Mouse (Mus musculus) heart, embryonic 14.5 days (tissue): Measurements from ENCODE around the gene Srebf1. TPM values are rescaled to one million over a fixed set of nuclear protein-coding genes. Genes with fewer than 3 reads are reported as not detected.

Source experiments
- ATAC-seq: fragments of 200-750 bp; cut with Nextera tagmentation; 2 replicates; pipeline ENCODE4 v1.8.0; 2017; ENCODE audit warnings: low read depth, moderate TSS enrichment; ENCODE audit not compliant: insufficient number of reproducible peaks, insufficient read depth, low FRiP score
- H3K27ac ChIP-seq, 2 experiments: fragments of 200-500 bp in 1 of 2; fragments of 300-500 bp in 1 of 2; sonication (generic) in 1 of 2; replicated peaks in 1 of 2; 2 replicates each; pipeline ENCODE4 v1.5.1; 2012 to 2014; ENCODE audit warnings: low read depth in 2 of 2, low read length in 2 of 2, control low read depth in 1 of 2, mild to moderate bottlenecking in 1 of 2, mixed read lengths in 1 of 2; ENCODE audit not compliant: control insufficient read depth in 1 of 2, insufficient read depth in 1 of 2
- H3K27me3 ChIP-seq: fragments of 300-500 bp; sonication (generic); 2 replicates; pipeline ENCODE4 v1.6.1; 2014; ENCODE audit warnings: mild to moderate bottlenecking, low read length, control low read depth; ENCODE audit not compliant: control insufficient read depth, insufficient read depth
- H3K36me3 ChIP-seq: fragments of 300-500 bp; sonication (generic); 2 replicates; pipeline ENCODE4 v1.6.1; 2014; ENCODE audit warnings: mild to moderate bottlenecking, control low read depth, low read length, mixed read lengths; ENCODE audit not compliant: control insufficient read depth, insufficient read depth
- H3K4me1 ChIP-seq, 2 experiments: fragments of 200-500 bp in 1 of 2; fragments of 300-500 bp in 1 of 2; sonication (generic) in 1 of 2; 2 replicates each; pipeline ENCODE4 v1.6.1; 2012 to 2014; ENCODE audit warnings: low read length in 2 of 2, control low read depth in 1 of 2, mixed read lengths in 1 of 2; ENCODE audit not compliant: control insufficient read depth in 2 of 2, insufficient read depth in 2 of 2
- H3K4me2 ChIP-seq: fragments of 300-500 bp; sonication (generic); 2 replicates; pipeline ENCODE4 v1.6.1; 2014; ENCODE audit warnings: mild to moderate bottlenecking, low read length
- H3K4me3 ChIP-seq, 2 experiments: fragments of 200-500 bp in 1 of 2; fragments of 300-500 bp in 1 of 2; sonication (generic) in 1 of 2; 2 replicates each; pipeline ENCODE4 v1.5.1; 2012 to 2014; ENCODE audit warnings: low read length in 2 of 2, mild to moderate bottlenecking in 2 of 2, control low read depth in 1 of 2, low read depth in 1 of 2, moderate library complexity in 1 of 2; ENCODE audit not compliant: control insufficient read depth in 1 of 2, insufficient read depth in 1 of 2
- H3K9ac ChIP-seq: fragments of 300-500 bp; sonication (generic); 2 replicates; pipeline ENCODE4 v1.6.1; 2014; ENCODE audit warnings: mild to moderate bottlenecking, low read length
- H3K9me3 ChIP-seq: fragments of 300-500 bp; sonication (generic); 2 replicates; pipeline ENCODE4 v1.6.1; 2016; ENCODE audit warnings: low read length, control low read depth; ENCODE audit not compliant: control insufficient read depth
- WGBS: fragments of 180-500 bp; shearing (Covaris S2); extraction: QIAGEN DNeasy Blood & Tissue Kit; methylation state at CpG from one replicate; pipeline ENCODE4 v1.1.7; 2014; 5-methylcytosine and 5-hydroxymethylcytosine counted together
- polyA plus RNA-seq: library from polyadenylated mRNA; unstranded; fragments of >200 nt; fragmentation: Nextera tagmentation; extraction: Ambion mirVana; gene quantifications from 2 replicates; pipeline ENCODE4 v1.2.1, GENCODE M21; 2014

Gene Srebf1
- polyA plus RNA-seq, result 37.9 and 45.3 TPM in 2 replicates

- Histone ChIP-seq H3K36me3 (peaks cover 16% of the 10 kb centered on the region), H3K4me1 (peaks cover 19 to 38% of the 10 kb centered on the region in 2 experiments), H3K9ac (peak within 1 kb of the TSS; percentile 66), H3K4me3 (peak within 1 kb of the TSS; percentile 42 to 44), H3K27ac (peak within 1 kb of the TSS; percentile 70 to 92), H3K27me3 (no peaks in the 10 kb centered on the region), H3K9me3 (no peaks in the 10 kb centered on the region), H3K4me2 (peak within 1 kb of the TSS; percentile 81)
- WGBS, result 4% methylated on average over 46 of the region's 46 CpGs
- peak; percentile 75 for ATAC-seq
These were observed at the start of gene Srebf1 for GRCm38 (mm10) chr11:60222469-60223236. Gene Srebf1, minus strand, starts transcription at chr11:60222581.

GRCm38 (mm10) chr11:60268563-60268962 lies 46.2 kb upstream of the Srebf1 start:
- H3K9me3 ChIP-seq, result no peaks in the 10 kb centered on the region
- no peak overlapping the region for H3K4me2 ChIP-seq
- no peak overlapping the region for H3K9ac ChIP-seq
- no peak for ATAC-seq
- H3K27ac ChIP-seq, result peak overlapping the region in 1 of 2 experiments; percentile 25; a peak in 2 of 4 replicates
- WGBS, result 67% methylated on average over 3 of the region's 3 CpGs
- H3K4me3 ChIP-seq, result no peak overlapping the region
- no peaks in the 10 kb centered on the region for H3K27me3 ChIP-seq
- peaks cover under 1 to 3% of the 10 kb centered on the region in 2 experiments; a peak in 1 of 4 replicates for H3K4me1 ChIP-seq
- H3K36me3 ChIP-seq, result peaks cover 41% of the 10 kb centered on the region

- 77% methylated on average over 4 of the region's 4 CpGs for WGBS
- Histone ChIP-seq H3K9ac (no peak overlapping the region), H3K4me1 (no peaks in the 10 kb centered on the region), H3K27me3 (no peaks in the 10 kb centered on the region), H3K27ac (no peak overlapping the region), H3K4me2 (no peak overlapping the region), H3K4me3 (no peak overlapping the region), H3K9me3 (no peaks in the 10 kb centered on the region), H3K36me3 (peaks cover 37% of the 10 kb centered on the region)
- no peak for ATAC-seq
These were observed 43.0 kb upstream of the Srebf1 start for GRCm38 (mm10) chr11:60265271-60265985.

- H3K27me3 ChIP-seq, result no peaks in the 10 kb centered on the region
- H3K27ac ChIP-seq, result no peak overlapping the region
- no peak for ATAC-seq
- WGBS, result 86% methylated on average over 1 of the region's 1 CpGs
- peaks cover 30% of the 10 kb centered on the region for H3K36me3 ChIP-seq
- H3K4me3 ChIP-seq, result no peak overlapping the region
- no peaks in the 10 kb centered on the region for H3K4me1 ChIP-seq
- H3K9me3 ChIP-seq, result no peaks in the 10 kb centered on the region
- no peak overlapping the region for H3K4me2 ChIP-seq
- H3K9ac ChIP-seq, result no peak overlapping the region
These were observed 42.3 kb upstream of the Srebf1 start for GRCm38 (mm10) chr11:60264651-60265050.

- WGBS, result 93% methylated on average over 4 of the region's 4 CpGs
- Histone ChIP-seq H3K4me3 (no peak overlapping the region), H3K4me1 (no peaks in the 10 kb centered on the region), H3K36me3 (peaks cover 39% of the 10 kb centered on the region), H3K4me2 (no peak overlapping the region), H3K9me3 (no peaks in the 10 kb centered on the region), H3K27ac (no peak overlapping the region), H3K9ac (no peak overlapping the region), H3K27me3 (no peaks in the 10 kb centered on the region)
- ATAC-seq, result no peak
These were observed 40.0 kb upstream of the Srebf1 start for GRCm38 (mm10) chr11:60262396-60262795.

GRCm38 (mm10) chr11:60260743-60261142 lies 38.4 kb upstream of the Srebf1 start:
- WGBS, result 80% methylated on average over 3 of the region's 3 CpGs
- H3K27ac ChIP-seq, result no peak overlapping the region

GRCm38 (mm10) chr11:60257696-60258095 lies 35.3 kb upstream of the Srebf1 start:
- Histone ChIP-seq H3K4me3 (no peak overlapping the region), H3K27ac (no peak overlapping the region), H3K27me3 (no peaks in the 10 kb centered on the region), H3K4me2 (no peak overlapping the region), H3K9me3 (no peaks in the 10 kb centered on the region), H3K4me1 (peaks cover 30 to 42% of the 10 kb centered on the region in 2 experiments), H3K36me3 (peaks cover 34% of the 10 kb centered on the region), H3K9ac (no peak overlapping the region)
- 68% methylated on average over 2 of the region's 2 CpGs for WGBS
- no peak for ATAC-seq

More at GRCm38 (mm10) chr11:60260743-60261142, 38.4 kb upstream of the Srebf1 start:
- H3K4me3 ChIP-seq, result no peak overlapping the region
- peaks cover 27% of the 10 kb centered on the region for H3K36me3 ChIP-seq
- ATAC-seq, result no peak
- no peak overlapping the region for H3K9ac ChIP-seq
- peaks cover 12 to 16% of the 10 kb centered on the region in 2 experiments for H3K4me1 ChIP-seq
- no peaks in the 10 kb centered on the region for H3K9me3 ChIP-seq
- no peaks in the 10 kb centered on the region for H3K27me3 ChIP-seq
- no peak overlapping the region for H3K4me2 ChIP-seq
